Mouse (Mus musculus) limb, embryonic 14.5 days (tissue): ENCODE data around the gene Kcna3. TPM values are rescaled to one million over a fixed set of nuclear protein-coding genes. Genes with fewer than 3 reads are reported as not detected.

Source experiments
- ATAC-seq: fragments of 200-750 bp; cut with Nextera tagmentation; 2 replicates; pipeline ENCODE4 v1.8.0; 2017; ENCODE audit warnings: low read depth, moderate number of reproducible peaks, moderate TSS enrichment; ENCODE audit not compliant: low FRiP score
- DNase-seq: peaks from one replicate; pipeline ENCODE4 v3.0.0-alpha.2; 2015; ENCODE audit warnings: low spot score
- H3K27ac ChIP-seq: fragments of 300-500 bp; sonication (generic); replicated peaks from 2 replicates; pipeline ENCODE4 v1.5.1; 2014; ENCODE audit warnings: low read depth, mild to moderate bottlenecking, low read length, moderate library complexity, mixed read lengths
- H3K27me3 ChIP-seq: fragments of 300-500 bp; sonication (generic); 2 replicates; pipeline ENCODE4 v1.6.1; 2014; ENCODE audit warnings: low read length, mixed read lengths; ENCODE audit not compliant: control insufficient read depth, insufficient read depth
- H3K36me3 ChIP-seq: fragments of 300-500 bp; sonication (generic); 2 replicates; pipeline ENCODE4 v1.6.1; 2014; ENCODE audit warnings: mild to moderate bottlenecking, low read length, moderate library complexity, mixed read lengths; ENCODE audit not compliant: control insufficient read depth, insufficient read depth
- H3K4me1 ChIP-seq: fragments of 300-500 bp; sonication (generic); 2 replicates; pipeline ENCODE4 v1.6.1; 2014; ENCODE audit warnings: antibody characterized with exemption, low read length, mixed read lengths; ENCODE audit not compliant: control insufficient read depth, insufficient read depth
- H3K4me2 ChIP-seq: fragments of 300-500 bp; sonication (generic); replicated peaks from 2 replicates; pipeline ENCODE4 v1.6.1; 2014; ENCODE audit warnings: low read depth, mild to moderate bottlenecking, low read length, moderate library complexity; ENCODE audit not compliant: severe bottlenecking
- H3K4me3 ChIP-seq: fragments of 300-500 bp; sonication (generic); replicated peaks from 2 replicates; pipeline ENCODE4 v1.5.1; 2014; ENCODE audit warnings: low read length
- H3K9ac ChIP-seq: fragments of 300-500 bp; sonication (generic); 2 replicates; pipeline ENCODE4 v1.6.1; 2014; ENCODE audit warnings: mild to moderate bottlenecking, low read depth, low read length, moderate library complexity; ENCODE audit not compliant: severe bottlenecking
- H3K9me3 ChIP-seq: fragments of 300-500 bp; sonication (generic); 2 replicates; pipeline ENCODE4 v1.6.1; 2016; ENCODE audit warnings: low read length; ENCODE audit not compliant: control insufficient read depth
- POLR2A ChIP-seq: fragments of 200-500 bp; IDR thresholded peaks from 2 replicates; pipeline ENCODE4 v1.8.0; 2012; ENCODE audit warnings: inconsistent platforms, mild to moderate bottlenecking, moderate library complexity, borderline replicate concordance; ENCODE audit not compliant: insufficient read depth, insufficient read length; ENCODE audit errors: extremely low read depth
- WGBS: fragments of 180-500 bp; shearing (Covaris S2); extraction: QIAGEN DNeasy Blood & Tissue Kit; methylation state at CpG from one replicate; pipeline ENCODE4 v1.1.7; 2014; 5-methylcytosine and 5-hydroxymethylcytosine counted together
- polyA plus RNA-seq, 2 experiments: library from polyadenylated mRNA; depleted of rRNA in 1 of 2; stranded (reverse) in 1 of 2; unstranded in 1 of 2; fragments of >200 nt; fragmentation: Nextera tagmentation in 1 of 2; extraction: Ambion mirVana in 1 of 2; gene quantifications; 2 replicates each; pipeline versions ENCODE4 v1.2.1 to v1.2.3; 2012 to 2014

Gene Kcna3
- polyA plus RNA-seq (2012; rRNA removed) (0.69 and 1.1 TPM in 2 replicates), polyA plus RNA-seq (2014; fragmentation: Nextera tagmentation; extraction: Ambion mirVana) (1.0 and 1.1 TPM in 2 replicates)

- DNase-seq (peak; percentile 80), ATAC-seq (peak; percentile 94)
- peak within 1 kb of the TSS; percentile 81 for H3K9ac ChIP-seq
- peak within 1 kb of the TSS; percentile 63 for H3K27ac ChIP-seq
- H3K27me3 ChIP-seq = peaks cover 8% of the 10 kb centered on the region; the same call in 1 of the 2 replicates
- H3K36me3 ChIP-seq = no peaks in the 10 kb centered on the region
- TF ChIP-seq POLR2A = 0 out of 2 replicates have a peak, but pooled peaks have one; percentile 5
- 0 out of 2 replicates have a peak, but pooled peaks cover 2% of the 10 kb centered on the region for H3K4me1 ChIP-seq
- H3K4me3 ChIP-seq = peak within 1 kb of the TSS; percentile 71
- H3K9me3 ChIP-seq = no peaks in the 10 kb centered on the region
- WGBS = 2% methylated on average over 35 of the region's 80 CpGs
- H3K4me2 ChIP-seq = peak within 1 kb of the TSS; percentile 88
These were observed at the start of gene Kcna3 for GRCm38 (mm10) chr3:107035521-107036457. Gene Kcna3 (plus strand): TSS chr3:107036169.

- Histone ChIP-seq H3K4me1 (no peaks in the 10 kb centered on the region), H3K9me3 (no peaks in the 10 kb centered on the region), H3K36me3 (no peaks in the 10 kb centered on the region), H3K27me3 (no peaks in the 10 kb centered on the region), H3K9ac (no peak overlapping the region), H3K4me2 (no peak overlapping the region), H3K4me3 (no peak overlapping the region), H3K27ac (no peak overlapping the region)
- WGBS = 82% methylated on average over 1 of the region's 1 CpGs
- DNase-seq (no peak), ATAC-seq (no peak)
- no peak for TF ChIP-seq POLR2A
These were observed 44.6 kb upstream of the Kcna3 start for GRCm38 (mm10) chr3:106991334-106991733.

- TF ChIP-seq POLR2A = no peak
- ATAC-seq = no peak
- H3K4me1 ChIP-seq = no peaks in the 10 kb centered on the region
- DNase-seq = no peak
- no peak overlapping the region for H3K4me2 ChIP-seq
- no peak overlapping the region for H3K9ac ChIP-seq
- no peak overlapping the region for H3K27ac ChIP-seq
- 57% methylated on average over 1 of the region's 1 CpGs for WGBS
- no peaks in the 10 kb centered on the region for H3K27me3 ChIP-seq
- no peaks in the 10 kb centered on the region for H3K9me3 ChIP-seq
- H3K4me3 ChIP-seq = no peak overlapping the region
- H3K36me3 ChIP-seq = no peaks in the 10 kb centered on the region
These were observed 40.6 kb upstream of the Kcna3 start for GRCm38 (mm10) chr3:106995347-106995746.

GRCm38 (mm10) chr3:106996186-106996585 is 39.8 kb upstream of the Kcna3 start:
- ATAC-seq = no peak

GRCm38 (mm10) chr3:106998370-106998769 is 37.6 kb upstream of the Kcna3 start:
- Histone ChIP-seq H3K4me3 (no peak overlapping the region), H3K4me2 (no peak overlapping the region), H3K4me1 (no peaks in the 10 kb centered on the region), H3K36me3 (no peaks in the 10 kb centered on the region), H3K27ac (no peak overlapping the region), H3K27me3 (no peaks in the 10 kb centered on the region), H3K9ac (no peak overlapping the region), H3K9me3 (no peaks in the 10 kb centered on the region)
- ATAC-seq = no peak
- WGBS = 72% methylated on average over 1 of the region's 1 CpGs
- DNase-seq = no peak
- TF ChIP-seq POLR2A = no peak

More at GRCm38 (mm10) chr3:106996186-106996585, 39.8 kb upstream of the Kcna3 start:
- 81% methylated on average over 2 of the region's 2 CpGs for WGBS
- TF ChIP-seq POLR2A = no peak
- DNase-seq = no peak
- no peak overlapping the region for H3K4me2 ChIP-seq
- H3K4me1 ChIP-seq = no peaks in the 10 kb centered on the region
- H3K4me3 ChIP-seq = no peak overlapping the region
- H3K27ac ChIP-seq = no peak overlapping the region
- no peaks in the 10 kb centered on the region for H3K9me3 ChIP-seq
- no peaks in the 10 kb centered on the region for H3K27me3 ChIP-seq
- no peaks in the 10 kb centered on the region for H3K36me3 ChIP-seq
- H3K9ac ChIP-seq = no peak overlapping the region
